Mouse (Mus musculus) CH12.LX (cell line): ENCODE measurements at regions not wholly inside any gene's neighbourhood (a gene's known extent, or its start where the extent isn't known, plus 50 kb on each side); places are given as distances from the start of the nearest gene placed in this dataset.

Experiments used
- DNase-seq: peaks from one replicate; pipeline ENCODE4 v3.0.0-alpha.2; 2013; ENCODE audit errors: extremely low read depth
- H3K27ac ChIP-seq: 2 replicates; pipeline ENCODE4 v1.5.1; 2012; ENCODE audit warnings: low read depth, mild to moderate bottlenecking, control low read depth, moderate library complexity; ENCODE audit not compliant: insufficient read depth
- H3K27me3 ChIP-seq: replicated peaks from 2 replicates; pipeline ENCODE3; 2012; ENCODE audit warnings: inconsistent platforms
- H3K36me3 ChIP-seq, 2 experiments: replicated peaks in 1 of 2; 2 replicates each; pipeline versions ENCODE3 to v1.6.1; 2012; ENCODE audit warnings: inconsistent platforms in 1 of 2, low read length in 1 of 2, mild to moderate bottlenecking in 1 of 2, mixed read lengths in 1 of 2, moderate library complexity in 1 of 2; ENCODE audit not compliant: control insufficient read depth in 1 of 2, insufficient read depth in 1 of 2
- H3K4me1 ChIP-seq, 2 experiments: 2 replicates each; pipeline ENCODE4 v1.6.1; 2012; ENCODE audit warnings: inconsistent platforms in 1 of 2, moderate library complexity in 1 of 2; ENCODE audit not compliant: insufficient read depth in 2 of 2, control insufficient read depth in 1 of 2
- H3K4me2 ChIP-seq: 2 replicates; pipeline ENCODE4 v1.6.1; 2012; ENCODE audit warnings: low read depth, mild to moderate bottlenecking, control low read depth; ENCODE audit not compliant: poor library complexity, insufficient read depth, severe bottlenecking
- H3K4me3 ChIP-seq, 3 experiments: fragments of 150-350 bp in 1 of 3; sonication (generic) in 1 of 3; replicated peaks in 1 of 3; 2 replicates each; pipeline versions ENCODE3 to v1.5.1; 2011 to 2012; ENCODE audit warnings: low read depth in 2 of 3, low read length in 2 of 3, mild to moderate bottlenecking in 2 of 3, moderate library complexity in 2 of 3, control low read depth in 1 of 3, improper control_type of control experiment in 1 of 3, inconsistent platforms in 1 of 3, mixed read lengths in 1 of 3; ENCODE audit not compliant: poor library complexity in 1 of 3
- H3K79me2 ChIP-seq: replicated peaks from 2 replicates; pipeline ENCODE4 v1.6.1; 2012; ENCODE audit warnings: mild to moderate bottlenecking, moderate library complexity; ENCODE audit not compliant: control insufficient read depth, poor library complexity, insufficient read depth, severe bottlenecking; ENCODE audit errors: extremely low read depth
- H3K9ac ChIP-seq: 2 replicates; pipeline ENCODE4 v1.6.1; 2012; ENCODE audit warnings: low read depth, mild to moderate bottlenecking, control low read depth, moderate library complexity; ENCODE audit not compliant: insufficient read depth
- H3K9me3 ChIP-seq: replicated peaks from 2 replicates; pipeline ENCODE3; 2012; ENCODE audit warnings: low read length, inconsistent platforms, mixed read lengths
- BHLHE40 ChIP-seq: IDR thresholded peaks from 2 replicates; pipeline ENCODE4 v1.6.1; 2011; ENCODE audit warnings: mild to moderate bottlenecking, low read depth, low read length, improper control_type of control experiment
- CTCF ChIP-seq, 2 experiments: IDR thresholded peaks in 1 of 2; conservative IDR thresholded peaks in 1 of 2; 2 replicates each; pipeline ENCODE4 v1.5.1; 2011 to 2012; ENCODE audit warnings: low read depth in 2 of 2, low read length in 2 of 2, improper control_type of control experiment in 1 of 2, inconsistent platforms in 1 of 2, mild to moderate bottlenecking in 1 of 2, moderate library complexity in 1 of 2
- E2F4 ChIP-seq: IDR thresholded peaks from 2 replicates; pipeline ENCODE4 v1.6.1; 2011; ENCODE audit warnings: low read depth, low read length, improper control_type of control experiment; ENCODE audit not compliant: insufficient replicate concordance
- ELF1 ChIP-seq: IDR thresholded peaks from 2 replicates; pipeline ENCODE4 v1.6.1; 2014; ENCODE audit warnings: low read depth, mild to moderate bottlenecking, inconsistent platforms, low read length, improper control_type of control experiment
- ETS1 ChIP-seq: conservative IDR thresholded peaks from 2 replicates; pipeline ENCODE4 v1.6.1; 2012; ENCODE audit warnings: low read depth, mild to moderate bottlenecking, inconsistent platforms, low read length, improper control_type of control experiment, moderate library complexity
- GABPA ChIP-seq: IDR thresholded peaks from 2 replicates; pipeline ENCODE4 v1.6.1; 2012; ENCODE audit warnings: low read depth, low read length, improper control_type of control experiment, inconsistent platforms; ENCODE audit not compliant: insufficient replicate concordance
- IRF4 ChIP-seq: IDR thresholded peaks from 2 replicates; pipeline ENCODE4 v1.6.1; 2014; ENCODE audit warnings: low read depth, mild to moderate bottlenecking, inconsistent platforms, low read length, improper control_type of control experiment
- JUN ChIP-seq: IDR thresholded peaks from 2 replicates; pipeline ENCODE4 v1.6.1; 2011; ENCODE audit warnings: low read depth, mild to moderate bottlenecking, low read length, improper control_type of control experiment, moderate library complexity; ENCODE audit not compliant: insufficient read depth
- MAFK ChIP-seq: IDR thresholded peaks from 2 replicates; pipeline ENCODE4 v1.6.1; 2011; ENCODE audit warnings: low read length, improper control_type of control experiment; ENCODE audit not compliant: insufficient replicate concordance
- MXI1 ChIP-seq: IDR thresholded peaks from 2 replicates; pipeline ENCODE4 v1.6.1; 2011; ENCODE audit warnings: mild to moderate bottlenecking, low read depth, low read length, improper control_type of control experiment
- MYC ChIP-seq: IDR thresholded peaks from 2 replicates; pipeline ENCODE4 v1.6.1; 2011; ENCODE audit warnings: low read depth, mild to moderate bottlenecking, improper control_type of control experiment, low read length
- NELFE ChIP-seq: IDR thresholded peaks from 2 replicates; pipeline ENCODE4 v1.6.1; 2011; ENCODE audit warnings: low read depth, low read length, improper control_type of control experiment
- PAX5 ChIP-seq: IDR thresholded peaks from 2 replicates; pipeline ENCODE4 v1.6.1; 2012; ENCODE audit warnings: low read length, inconsistent platforms, mixed read lengths
- RAD21 ChIP-seq: IDR thresholded peaks from 2 replicates; pipeline ENCODE4 v1.6.1; 2011; ENCODE audit warnings: low read depth, mild to moderate bottlenecking, low read length, improper control_type of control experiment, moderate library complexity
- SIN3A ChIP-seq: IDR thresholded peaks from 2 replicates; pipeline ENCODE4 v1.6.1; 2012; ENCODE audit warnings: low read length, improper control_type of control experiment, inconsistent platforms
- SMC3 ChIP-seq: IDR thresholded peaks from 2 replicates; pipeline ENCODE4 v1.6.1; 2011; ENCODE audit warnings: low read depth, low read length, improper control_type of control experiment
- TBP ChIP-seq: conservative IDR thresholded peaks from 2 replicates; pipeline ENCODE4 v1.6.1; 2011; ENCODE audit warnings: low read depth, low read length, improper control_type of control experiment
- UBTF ChIP-seq: IDR thresholded peaks from 2 replicates; pipeline ENCODE4 v1.6.1; 2012; ENCODE audit warnings: low read depth, mild to moderate bottlenecking, inconsistent platforms, low read length, improper control_type of control experiment, moderate library complexity
- USF1 ChIP-seq: IDR thresholded peaks from 2 replicates; pipeline ENCODE4 v1.6.1; 2014; ENCODE audit warnings: low read depth, mild to moderate bottlenecking, inconsistent platforms, low read length, improper control_type of control experiment
- USF2 ChIP-seq: conservative IDR thresholded peaks from 2 replicates; pipeline ENCODE4 v1.6.1; 2011; ENCODE audit warnings: low read depth, low read length, improper control_type of control experiment
- ZC3H11A ChIP-seq: IDR thresholded peaks from 2 replicates; pipeline ENCODE4 v1.6.1; 2012; ENCODE audit warnings: low read depth, mild to moderate bottlenecking, inconsistent platforms, low read length, improper control_type of control experiment
- ZKSCAN1 ChIP-seq: IDR thresholded peaks from 2 replicates; pipeline ENCODE4 v1.6.1; 2012; ENCODE audit warnings: low read depth, inconsistent platforms, low read length, improper control_type of control experiment, borderline replicate concordance
- ZMIZ1 ChIP-seq: IDR thresholded peaks from 2 replicates; pipeline ENCODE4 v1.6.1; 2012; ENCODE audit warnings: low read depth, mild to moderate bottlenecking, inconsistent platforms, low read length, improper control_type of control experiment
- ZNF384 ChIP-seq: IDR thresholded peaks from 2 replicates; pipeline ENCODE4 v1.6.1; 2012; ENCODE audit warnings: low read depth, low read length, improper control_type of control experiment, inconsistent platforms
- dilution Hi-C: fragments of 300-500 bp; cut with MboI; formaldehyde crosslinking; loops from 2 replicates; pipeline ENCODE4 v1.14.3; 2020; ENCODE audit warnings: low sequenced_read_pairs; ENCODE audit not compliant: extremely low pct_unique_long_range_greater_than_20kb, extremely low pct_ligation_motif_present
- in situ Hi-C: fragments of 300-500 bp; cut with MboI; formaldehyde crosslinking; loops from 3 replicates; pipeline ENCODE4 v1.14.3; 2019; ENCODE audit warnings: low sequenced_read_pairs, low pct_ligation_motif_present, low pct_unique_long_range_greater_than_20kb, mixed read lengths

DNA sequence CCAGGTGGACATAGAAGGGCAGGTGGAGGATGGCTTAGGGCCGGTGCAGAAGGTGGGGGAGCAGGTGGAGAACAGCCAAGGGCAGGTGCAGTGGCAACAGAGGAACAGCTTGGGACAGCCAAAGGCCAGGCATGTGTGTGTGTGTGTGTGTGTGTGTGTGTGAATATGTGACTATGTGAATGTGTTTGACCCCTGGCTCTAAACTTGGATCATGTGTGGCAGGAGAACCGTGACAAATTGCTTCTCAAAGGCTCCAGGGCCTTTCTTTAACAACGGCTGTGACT lies 236.7 kb upstream of the Wscd1 start:
- in situ Hi-C loops (no loop called here), dilution Hi-C loops (no loop called here)
- peaks cover 60% of the 10 kb centered on the region for H3K27me3 ChIP-seq
- H3K9ac ChIP-seq: no peak overlapping the region
- DNase-seq: no peak
- no peak overlapping the region for H3K4me3 ChIP-seq
- TF ChIP-seq USF2: no peak
- no peak for TF ChIP-seq ZNF384
- no peak for TF ChIP-seq UBTF
- no peak for TF ChIP-seq ZMIZ1
- TF ChIP-seq NELFE: no peak
- TF ChIP-seq E2F4: no peak
- TF ChIP-seq MYC: no peak
- no peak for TF ChIP-seq IRF4
- TF ChIP-seq RAD21: no peak
- no peak for TF ChIP-seq GABPA
- no peak for TF ChIP-seq ZC3H11A
- TF ChIP-seq USF1: no peak
- no peak for TF ChIP-seq ZKSCAN1
- no peak for TF ChIP-seq BHLHE40
- no peak for TF ChIP-seq MAFK
- H3K4me1 ChIP-seq: peaks cover 4 to 5% of the 10 kb centered on the region in 2 experiments; a peak in 1 of 4 replicates
- H3K79me2 ChIP-seq: no peaks in the 10 kb centered on the region
- no peak overlapping the region for H3K27ac ChIP-seq
- H3K9me3 ChIP-seq: no peaks in the 10 kb centered on the region
- no peaks in the 10 kb centered on the region for H3K36me3 ChIP-seq
- no peak overlapping the region for H3K4me2 ChIP-seq

DNA sequence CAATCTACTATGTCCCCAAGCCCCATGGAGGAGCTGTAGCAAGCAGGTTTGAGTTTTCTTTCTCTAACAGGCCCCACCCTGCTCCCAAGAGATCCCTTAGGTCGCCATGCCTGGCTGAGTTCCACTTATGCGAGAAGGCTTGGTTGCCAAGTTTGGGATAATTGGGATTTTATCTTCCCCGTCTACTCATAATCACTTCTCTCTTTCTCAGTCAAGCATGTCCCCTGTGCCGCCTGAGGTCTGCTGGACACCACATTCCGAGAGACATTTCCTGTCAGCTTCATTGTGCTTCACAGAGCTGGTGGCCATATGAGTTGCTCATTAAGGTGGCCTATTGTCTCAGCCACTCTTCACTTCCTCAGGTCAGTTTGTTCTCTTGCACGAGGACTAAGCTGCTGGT lies 234.5 kb upstream of the Wscd1 start:
- peaks cover 4 to 5% of the 10 kb centered on the region in 2 experiments; a peak in 1 of 4 replicates for H3K4me1 ChIP-seq
- no peak overlapping the region for H3K4me2 ChIP-seq
- H3K9me3 ChIP-seq: no peaks in the 10 kb centered on the region
- no peak overlapping the region for H3K4me3 ChIP-seq
- H3K79me2 ChIP-seq: no peaks in the 10 kb centered on the region
- TF ChIP-seq USF2 (no peak), PAX5 (no peak), UBTF (no peak), ZKSCAN1 (no peak), ETS1 (no peak), MXI1 (no peak), JUN (no peak), ZNF384 (no peak), TBP (no peak), CTCF (conservative IDR thresholded peaks at IDR 0.05 in 1 of 2, IDR thresholded peaks at IDR 0.05 in 1 of 2; ENCODE audit: low read depth in 2 of 2, low read length in 2 of 2) (no peak), ELF1 (no peak), SIN3A (no peak), RAD21 (no peak), NELFE (no peak), SMC3 (no peak)
- TF ChIP-seq, all 38 proteins: peak for 0
- no peak overlapping the region for H3K9ac ChIP-seq
- no peak for DNase-seq
- H3K36me3 ChIP-seq: no peaks in the 10 kb centered on the region
- in situ Hi-C loops (no loop called here), dilution Hi-C loops (no loop called here)
- H3K27ac ChIP-seq: no peak overlapping the region
- H3K27me3 ChIP-seq: peaks cover 81% of the 10 kb centered on the region
